Mouse (Mus musculus): ENCODE results near the gene Ilk.

DNA sequence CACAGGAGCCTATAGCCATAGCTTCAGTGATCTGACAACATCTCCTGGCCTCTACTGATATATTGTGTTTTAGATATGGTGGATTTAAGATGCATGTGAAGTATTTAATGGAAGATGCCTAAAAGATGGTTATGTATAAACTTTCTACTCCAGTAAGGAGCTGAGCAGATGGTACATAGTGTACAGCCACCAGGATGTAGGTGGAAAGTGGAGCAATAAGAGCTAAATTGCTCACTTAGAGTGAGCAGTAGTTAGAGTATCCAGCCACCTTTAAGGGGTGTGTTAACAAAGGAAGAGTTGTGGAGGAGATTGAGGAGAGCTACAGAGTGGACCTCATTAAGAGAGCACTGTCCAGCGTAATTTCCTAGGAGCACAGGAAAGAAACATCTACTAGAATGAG, 54.8 kb downstream of the Ilk start:
- no peak for TF ChIP-seq CTCF (IDR thresholded peaks at IDR 0.05; ENCODE audit: borderline replicate concordance, control insufficient read depth, extremely low read depth, insufficient read depth, low read length, poor library complexity)
- TF ChIP-seq POLR2A (IDR thresholded peaks at IDR 0.05; ENCODE audit: control insufficient read depth, extremely low read depth, insufficient read depth, low read length, poor library complexity), result no peak
